Mouse (Mus musculus): ENCODE results near the gene Rnf208. TPM values are rescaled to one million over a fixed set of nuclear protein-coding genes. Genes with fewer than 3 reads are reported as not detected.
"Not testable (repeated sequence)": the region's sequence is repeated elsewhere in the genome, so short reads cannot be mapped to it uniquely, and the experiment has no call there.

Gene Rnf208
- polyA plus RNA-seq, 1 experiment, result 3.6 TPM

DNA sequence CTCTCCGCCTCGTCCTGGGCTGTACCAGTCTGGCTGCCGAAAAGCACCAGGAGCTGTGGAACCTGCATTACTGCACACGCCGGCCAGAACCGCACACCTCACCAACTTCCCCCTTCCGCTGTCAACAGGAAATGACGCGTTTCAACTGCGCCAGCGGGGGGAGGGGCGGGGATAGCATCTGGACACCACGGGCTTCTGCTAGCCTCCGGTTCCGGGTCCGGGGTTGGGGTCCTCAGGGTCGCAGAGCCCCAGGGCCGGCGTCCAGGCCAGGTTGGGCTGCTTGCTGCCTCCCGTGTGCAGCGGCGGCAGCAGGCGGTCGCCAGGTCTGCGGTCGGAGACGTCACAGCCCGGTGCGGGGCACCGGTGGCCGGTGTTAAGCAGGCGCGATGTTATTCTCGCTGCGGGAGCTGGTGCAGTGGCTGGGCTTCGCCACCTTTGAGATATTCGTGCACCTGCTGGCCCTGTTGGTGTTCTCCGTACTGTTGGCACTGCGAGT is 13.3 kb downstream of the Rnf208 start, which contains the start of gene Tmem203:
Gene Tmem203 (plus strand): TSS at position 156 of the 496 bp plus-strand sequence.
- Histone ChIP-seq H3K36me3 (ENCODE audit: control insufficient read depth, insufficient read depth, low read length) (0 out of 2 replicates have a peak, but pooled peaks cover 3% of the 10 kb centered on the region), H3K27ac (ENCODE audit: control insufficient read depth, insufficient read depth, low read length) (peak within 1 kb of the TSS; percentile 73), H3K27me3 (ENCODE audit: control insufficient read depth, insufficient read depth, low read length) (no peaks in the 10 kb centered on the region), H3K4me3 (ENCODE audit: control insufficient read depth, insufficient read depth, low read length) (peak within 1 kb of the TSS; percentile 82), H3K4me1 (replicated peaks; ENCODE audit: control insufficient read depth, insufficient read depth, low read length) (peaks cover 6% of the 10 kb centered on the region)
- WGBS, result under 1% methylated on average over 39 of the region's 39 CpGs
- peak; percentile 86 for DNase-seq
- TF ChIP-seq POLR2A (IDR thresholded peaks at IDR 0.05; ENCODE audit: control insufficient read depth, extremely low read depth, insufficient read depth, low read length, poor library complexity) (peak; percentile 77), CTCF (IDR thresholded peaks at IDR 0.05; ENCODE audit: borderline replicate concordance, control insufficient read depth, extremely low read depth, insufficient read depth, low read length, poor library complexity) (0 out of 2 replicates have a peak, but pooled peaks have one; percentile 27)

DNA sequence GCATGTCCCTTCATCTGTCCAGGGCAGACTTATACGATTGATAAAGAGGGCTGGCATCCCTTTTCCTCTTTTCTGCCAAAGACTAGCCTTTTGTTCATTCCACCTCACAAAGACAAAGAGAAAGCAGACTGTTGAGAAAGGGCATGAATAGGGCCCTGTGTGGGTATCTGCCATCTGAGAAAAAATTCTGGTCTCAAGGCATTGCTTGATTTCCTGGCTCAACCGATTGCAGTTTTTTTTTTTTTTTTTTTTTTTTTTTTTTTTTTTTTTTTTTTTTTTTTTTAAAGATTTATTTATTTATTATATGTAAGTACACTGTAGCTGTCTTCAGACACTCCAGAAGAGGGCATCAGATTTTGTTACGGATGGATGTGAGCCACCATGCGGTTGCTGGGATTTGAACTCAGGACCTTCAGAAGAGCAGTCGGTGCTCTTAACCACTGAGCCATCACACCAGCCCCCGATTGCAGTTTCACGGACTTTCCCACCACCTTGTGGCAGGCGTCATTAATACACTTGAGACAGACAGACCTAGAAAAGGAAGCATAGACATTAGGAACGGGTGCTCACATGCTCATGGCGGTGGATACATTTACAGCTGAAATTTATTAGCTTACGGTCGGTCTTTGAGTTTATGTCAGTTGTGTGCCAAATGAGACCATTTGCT is 14.5 kb downstream of the Rnf208 start:
- 32% methylated on average over 12 of the region's 12 CpGs for WGBS
- H3K4me3 ChIP-seq (ENCODE audit: control insufficient read depth, insufficient read depth, low read length); H3K36me3 ChIP-seq (ENCODE audit: control insufficient read depth, insufficient read depth, low read length); H3K27ac ChIP-seq (ENCODE audit: control insufficient read depth, insufficient read depth, low read length); H3K4me1 ChIP-seq (replicated peaks; ENCODE audit: control insufficient read depth, insufficient read depth, low read length); H3K27me3 ChIP-seq (ENCODE audit: control insufficient read depth, insufficient read depth, low read length): not testable (repeated sequence)
- DNase-seq, result peak; percentile 70

GRCm38 (mm10) chr2:25257250-25257649 is 15.2 kb downstream of the Rnf208 start:
- not testable (repeated sequence) for H3K36me3 ChIP-seq (ENCODE audit: control insufficient read depth, insufficient read depth, low read length); H3K27ac ChIP-seq (ENCODE audit: control insufficient read depth, insufficient read depth, low read length); H3K27me3 ChIP-seq (ENCODE audit: control insufficient read depth, insufficient read depth, low read length); H3K4me1 ChIP-seq (replicated peaks; ENCODE audit: control insufficient read depth, insufficient read depth, low read length); DNase-seq; H3K4me3 ChIP-seq (ENCODE audit: control insufficient read depth, insufficient read depth, low read length)
- WGBS, result 86% methylated on average over 5 of the region's 5 CpGs

DNA sequence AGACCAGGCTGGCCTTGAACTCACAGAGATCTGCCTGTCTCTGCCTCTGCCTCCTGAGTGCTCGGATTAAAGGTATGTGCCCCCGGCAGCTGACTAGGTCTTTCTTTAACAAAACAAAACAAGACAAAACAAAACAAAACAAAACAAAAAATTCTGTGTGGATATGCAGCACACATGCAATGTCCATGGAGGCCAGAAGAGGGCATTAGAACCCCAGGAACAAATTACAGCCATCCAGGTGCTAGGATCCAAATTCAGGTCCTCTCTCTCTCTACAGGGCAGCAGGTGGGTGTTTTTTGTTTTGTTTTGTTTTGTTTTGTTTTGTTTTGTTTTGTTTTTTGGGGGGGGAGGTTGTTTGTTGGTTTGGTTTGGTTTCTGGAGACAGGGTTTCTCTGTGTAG is 16.8 kb downstream of the Rnf208 start:
- H3K36me3 ChIP-seq (ENCODE audit: control insufficient read depth, insufficient read depth, low read length), result no peaks in the 10 kb centered on the region
- H3K4me1 ChIP-seq (replicated peaks; ENCODE audit: control insufficient read depth, insufficient read depth, low read length), result peaks cover 15% of the 10 kb centered on the region
- no peak overlapping the region for H3K4me3 ChIP-seq (ENCODE audit: control insufficient read depth, insufficient read depth, low read length)
- 88% methylated on average over 2 of the region's 2 CpGs for WGBS
- no peak overlapping the region for H3K27ac ChIP-seq (ENCODE audit: control insufficient read depth, insufficient read depth, low read length)
- no peak for TF ChIP-seq CTCF (IDR thresholded peaks at IDR 0.05; ENCODE audit: borderline replicate concordance, control insufficient read depth, extremely low read depth, insufficient read depth, low read length, poor library complexity)
- no peak for TF ChIP-seq POLR2A (IDR thresholded peaks at IDR 0.05; ENCODE audit: control insufficient read depth, extremely low read depth, insufficient read depth, low read length, poor library complexity)
- H3K27me3 ChIP-seq (ENCODE audit: control insufficient read depth, insufficient read depth, low read length), result no peaks in the 10 kb centered on the region
- no peak for DNase-seq

DNA sequence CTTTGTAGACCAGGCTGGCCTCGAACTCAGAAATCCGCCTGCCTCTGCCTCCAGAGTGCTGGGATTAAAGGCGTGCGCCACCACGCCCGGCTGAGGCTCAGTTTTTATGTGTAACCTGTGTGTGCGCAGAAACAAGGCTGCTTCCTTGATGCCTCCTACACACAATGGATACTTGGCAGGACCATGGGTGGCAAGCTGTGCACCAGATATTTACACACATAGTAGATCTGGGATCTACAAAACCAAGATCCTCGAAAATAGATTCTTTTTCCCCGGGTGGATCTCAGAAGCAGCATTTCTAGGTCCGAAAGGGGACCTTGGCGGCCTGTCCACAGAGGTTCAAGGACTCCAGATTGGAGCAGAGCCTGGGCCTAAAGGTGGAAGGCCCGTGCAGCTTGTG is 19.8 kb downstream of the Rnf208 start:
- no peaks in the 10 kb centered on the region for H3K27me3 ChIP-seq (ENCODE audit: control insufficient read depth, insufficient read depth, low read length)
- no peaks in the 10 kb centered on the region for H3K36me3 ChIP-seq (ENCODE audit: control insufficient read depth, insufficient read depth, low read length)
- H3K4me3 ChIP-seq (ENCODE audit: control insufficient read depth, insufficient read depth, low read length), result peak overlapping the region; percentile 29; the same call in 1 of the 2 replicates
- peaks cover 22% of the 10 kb centered on the region for H3K4me1 ChIP-seq (replicated peaks; ENCODE audit: control insufficient read depth, insufficient read depth, low read length)
- TF ChIP-seq CTCF (IDR thresholded peaks at IDR 0.05; ENCODE audit: borderline replicate concordance, control insufficient read depth, extremely low read depth, insufficient read depth, low read length, poor library complexity), result no peak
- TF ChIP-seq POLR2A (IDR thresholded peaks at IDR 0.05; ENCODE audit: control insufficient read depth, extremely low read depth, insufficient read depth, low read length, poor library complexity), result no peak
- no peak overlapping the region for H3K27ac ChIP-seq (ENCODE audit: control insufficient read depth, insufficient read depth, low read length)
- 55% methylated on average over 12 of the region's 12 CpGs for WGBS
- no peak for DNase-seq

DNA sequence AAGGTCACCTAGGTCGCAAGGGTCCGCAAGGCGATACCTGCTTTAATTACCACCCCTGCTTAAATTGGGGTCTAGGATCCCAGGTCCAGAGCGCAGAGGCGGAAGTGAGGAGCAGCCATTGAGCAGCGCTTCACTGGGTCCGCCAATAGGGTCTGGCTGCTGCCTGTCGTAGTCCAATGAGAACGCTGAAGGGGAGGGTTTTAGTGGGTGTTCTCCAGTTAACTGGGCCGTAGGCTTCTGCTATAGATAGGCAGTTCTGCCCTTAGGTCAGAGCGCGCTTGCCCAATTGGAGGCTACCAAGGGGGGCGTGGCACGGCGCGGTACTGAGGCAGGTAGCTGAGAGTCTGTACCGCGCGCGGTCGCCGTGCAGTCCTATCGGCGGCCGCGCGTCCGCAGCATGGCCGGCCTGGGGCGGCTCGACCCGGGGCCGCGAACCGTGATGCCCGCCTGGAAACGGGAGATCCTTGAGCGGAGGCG is 20.3 kb downstream of the Rnf208 start, which contains the start of gene Tprn:
Gene Tprn (plus strand): TSS at position 328 of the 477 bp plus-strand sequence.
- TF ChIP-seq CTCF (IDR thresholded peaks at IDR 0.05; ENCODE audit: borderline replicate concordance, control insufficient read depth, extremely low read depth, insufficient read depth, low read length, poor library complexity), result no peak
- peak; percentile 54 for TF ChIP-seq POLR2A (IDR thresholded peaks at IDR 0.05; ENCODE audit: control insufficient read depth, extremely low read depth, insufficient read depth, low read length, poor library complexity)
- H3K36me3 ChIP-seq (ENCODE audit: control insufficient read depth, insufficient read depth, low read length), result no peaks in the 10 kb centered on the region
- H3K27ac ChIP-seq (ENCODE audit: control insufficient read depth, insufficient read depth, low read length), result no peak within 1 kb of the TSS
- no peaks in the 10 kb centered on the region for H3K27me3 ChIP-seq (ENCODE audit: control insufficient read depth, insufficient read depth, low read length)
- peak; percentile 95 for DNase-seq
- WGBS, result under 1% methylated on average over 39 of the region's 39 CpGs
- peak within 1 kb of the TSS; percentile 59 for H3K4me3 ChIP-seq (ENCODE audit: control insufficient read depth, insufficient read depth, low read length)
- peaks cover 22% of the 10 kb centered on the region for H3K4me1 ChIP-seq (replicated peaks; ENCODE audit: control insufficient read depth, insufficient read depth, low read length)

Measured in thymus, adult 2 months (tissue).